Mouse (Mus musculus) midbrain, embryonic 12.5 days (tissue): ENCODE measurements around the gene Prkag2. TPM values are rescaled to one million over a fixed set of nuclear protein-coding genes. Genes with fewer than 3 reads are reported as not detected.

ENCODE experiments used
- ATAC-seq: fragments of 200-750 bp; cut with Nextera tagmentation; 2 replicates; pipeline ENCODE4 v1.8.0; 2017; ENCODE audit warnings: low read depth, moderate TSS enrichment, moderate library complexity; ENCODE audit not compliant: low FRiP score
- H3K27ac ChIP-seq: fragments of 300-500 bp; sonication (generic); replicated peaks from 2 replicates; pipeline ENCODE4 v1.5.1; 2016; ENCODE audit warnings: mild to moderate bottlenecking
- H3K27me3 ChIP-seq: fragments of 300-500 bp; sonication (generic); 2 replicates; pipeline ENCODE4 v1.6.1; 2016; ENCODE audit warnings: mild to moderate bottlenecking
- H3K36me3 ChIP-seq: fragments of 300-500 bp; sonication (generic); 2 replicates; pipeline ENCODE4 v1.6.1; 2016
- H3K4me1 ChIP-seq: fragments of 300-500 bp; sonication (generic); 2 replicates; pipeline ENCODE4 v1.6.1; 2016
- H3K4me2 ChIP-seq: fragments of 300-500 bp; sonication (generic); replicated peaks from 2 replicates; pipeline ENCODE4 v1.6.1; 2016; ENCODE audit warnings: mild to moderate bottlenecking, moderate library complexity
- H3K4me3 ChIP-seq: fragments of 300-500 bp; sonication (generic); 2 replicates; pipeline ENCODE4 v1.5.1; 2016; ENCODE audit warnings: mild to moderate bottlenecking
- H3K9ac ChIP-seq: fragments of 300-500 bp; sonication (generic); replicated peaks from 2 replicates; pipeline ENCODE4 v1.6.1; 2016; ENCODE audit warnings: mild to moderate bottlenecking, moderate library complexity
- H3K9me3 ChIP-seq: fragments of 300-500 bp; sonication (generic); 2 replicates; pipeline ENCODE4 v1.6.1; 2016; ENCODE audit warnings: mild to moderate bottlenecking
- WGBS: fragments of 180-500 bp; shearing (Covaris S2); methylation state at CpG from one replicate; pipeline ENCODE4 v1.1.7; 2016; 5-methylcytosine and 5-hydroxymethylcytosine counted together
- polyA plus RNA-seq: library from polyadenylated mRNA; unstranded; fragments of >200 nt; fragmentation: Nextera tagmentation; extraction: Ambion mirVana; gene quantifications from 2 replicates; pipeline ENCODE4 v1.2.1, GENCODE M21; 2016

The Prkag2 gene
- polyA plus RNA-seq, 1 experiment from 2014 or later: 56.2 TPM

- Histone ChIP-seq H3K4me1 (peaks cover 24% of the 10 kb centered on the region), H3K27me3 (peaks cover 59% of the 10 kb centered on the region), H3K9ac (peak overlapping the region; percentile 59; the same call in 1 of the 2 replicates), H3K27ac (no peak overlapping the region), H3K4me3 (peak overlapping the region; percentile 59), H3K36me3 (no peaks in the 10 kb centered on the region), H3K4me2 (peak overlapping the region; percentile 99), H3K9me3 (no peaks in the 10 kb centered on the region)
- peak; percentile 39 for ATAC-seq
- WGBS: under 1% methylated on average over 25 of the region's 25 CpGs
These were observed 683 bp upstream of the Prkag2 start for GRCm38 (mm10) chr5:25101126-25101523.

- peaks cover 59% of the 10 kb centered on the region for H3K27me3 ChIP-seq
- 1% methylated on average over 26 of the region's 26 CpGs for WGBS
- peak overlapping the region; percentile 59 for H3K4me3 ChIP-seq
- H3K9ac ChIP-seq: 0 out of 2 replicates have a peak overlapping the region, but pooled peaks have one; percentile 59
- H3K36me3 ChIP-seq: no peaks in the 10 kb centered on the region
- no peak overlapping the region for H3K27ac ChIP-seq
- peaks cover 24% of the 10 kb centered on the region for H3K4me1 ChIP-seq
- no peak for ATAC-seq
- peak overlapping the region; percentile 99 for H3K4me2 ChIP-seq
- no peaks in the 10 kb centered on the region for H3K9me3 ChIP-seq
These were observed 306 bp downstream of the Prkag2 start for GRCm38 (mm10) chr5:25100157-25100515.

GRCm38 (mm10) chr5:25099367-25100156 lies 880 bp downstream of the Prkag2 start:
- Histone ChIP-seq H3K9me3 (no peaks in the 10 kb centered on the region), H3K36me3 (no peaks in the 10 kb centered on the region), H3K4me1 (peaks cover 24% of the 10 kb centered on the region), H3K27me3 (peaks cover 59% of the 10 kb centered on the region), H3K4me3 (peak overlapping the region; percentile 59), H3K4me2 (peak overlapping the region; percentile 99), H3K9ac (peak overlapping the region; percentile 28; the same call in 1 of the 2 replicates), H3K27ac (no peak overlapping the region)
- 1% methylated on average over 45 of the region's 45 CpGs for WGBS
- ATAC-seq: peak; percentile 59

DNA sequence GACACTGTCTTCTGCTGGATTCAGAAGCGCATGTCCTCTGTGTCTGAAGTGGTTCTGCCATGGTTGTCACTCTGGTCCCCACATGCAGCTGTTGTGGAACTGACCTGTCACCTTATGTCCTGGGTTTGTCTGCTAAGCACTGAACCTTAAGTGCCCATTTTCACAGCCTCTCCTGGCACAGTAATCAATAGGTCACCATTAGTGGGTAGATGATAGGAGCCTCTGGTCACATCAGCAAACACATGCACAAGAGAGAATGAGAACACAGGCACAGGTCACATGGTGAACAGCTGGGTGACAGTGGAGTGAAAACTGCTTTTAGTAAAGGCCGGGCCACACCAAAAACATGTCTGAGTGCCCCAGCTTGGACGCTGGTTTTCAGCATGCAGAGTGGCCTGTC lies 2.6 kb downstream of the Prkag2 start:
- no peaks in the 10 kb centered on the region for H3K36me3 ChIP-seq
- ATAC-seq: no peak
- H3K9me3 ChIP-seq: no peaks in the 10 kb centered on the region
- 75% methylated on average over 3 of the region's 3 CpGs for WGBS
- peaks cover 24% of the 10 kb centered on the region for H3K4me1 ChIP-seq
- H3K4me2 ChIP-seq: no peak overlapping the region
- H3K4me3 ChIP-seq: no peak overlapping the region
- H3K27ac ChIP-seq: no peak overlapping the region
- H3K9ac ChIP-seq: no peak overlapping the region
- H3K27me3 ChIP-seq: peaks cover 56% of the 10 kb centered on the region

DNA sequence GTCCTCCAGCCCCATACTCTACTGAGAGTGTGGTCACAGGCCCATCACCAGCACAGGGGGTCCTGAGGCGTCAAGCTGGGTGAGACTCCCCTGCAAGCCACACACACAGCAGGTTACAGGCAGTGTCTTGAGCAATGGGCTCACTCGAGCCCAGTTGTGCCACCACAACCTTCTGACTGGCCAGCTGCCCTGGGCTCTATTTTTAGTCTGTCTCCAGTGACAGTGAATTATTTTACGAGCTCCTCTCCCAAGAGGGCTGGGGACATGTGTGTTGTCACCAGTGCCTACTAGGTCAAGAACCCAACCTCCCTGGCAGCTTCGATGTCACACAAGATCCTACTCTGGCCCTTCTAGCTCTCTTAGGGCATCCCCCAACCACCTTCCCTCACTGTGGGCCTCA lies 4.0 kb downstream of the Prkag2 start:
- H3K4me1 ChIP-seq: peaks cover 23% of the 10 kb centered on the region
- 84% methylated on average over 4 of the region's 4 CpGs for WGBS
- peaks cover 41% of the 10 kb centered on the region for H3K27me3 ChIP-seq
- H3K4me2 ChIP-seq: no peak overlapping the region
- H3K9ac ChIP-seq: no peak overlapping the region
- no peak overlapping the region for H3K27ac ChIP-seq
- H3K4me3 ChIP-seq: no peak overlapping the region
- H3K9me3 ChIP-seq: no peaks in the 10 kb centered on the region
- ATAC-seq: no peak
- H3K36me3 ChIP-seq: no peaks in the 10 kb centered on the region

DNA sequence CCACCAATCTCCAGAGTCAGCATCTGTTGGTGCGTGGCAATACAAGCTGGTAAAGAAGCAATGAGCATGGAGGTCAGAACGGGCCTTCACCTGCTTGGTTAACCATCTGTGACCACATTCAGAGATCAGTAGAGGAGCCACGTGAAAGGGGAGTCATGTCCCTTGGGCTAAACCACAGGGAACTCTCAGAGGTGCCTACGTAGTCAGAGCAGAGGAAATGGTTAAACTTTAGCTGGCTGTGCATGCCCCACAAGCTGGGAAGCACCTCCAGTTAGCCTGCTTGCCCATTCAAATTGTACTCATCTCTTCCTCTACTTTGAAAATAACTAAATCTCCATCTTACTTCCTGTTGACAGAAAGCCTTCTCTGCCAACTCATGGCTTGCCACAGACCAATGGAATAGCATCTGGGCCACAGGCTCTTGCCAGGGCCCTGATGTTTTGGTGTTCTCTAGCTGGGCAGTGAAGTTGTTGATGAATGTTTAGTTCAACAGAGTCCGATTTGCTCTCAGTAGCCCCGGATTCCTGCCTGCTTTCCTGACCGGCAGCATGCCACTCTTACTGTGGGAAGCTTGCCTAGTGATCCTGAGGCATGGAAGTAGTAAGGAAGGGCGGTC lies 7.7 kb downstream of the Prkag2 start:
- no peak for ATAC-seq
- H3K9ac ChIP-seq: no peak overlapping the region
- H3K4me1 ChIP-seq: no peaks in the 10 kb centered on the region
- no peaks in the 10 kb centered on the region for H3K36me3 ChIP-seq
- no peak overlapping the region for H3K4me2 ChIP-seq
- peaks cover 5% of the 10 kb centered on the region for H3K27me3 ChIP-seq
- H3K4me3 ChIP-seq: no peak overlapping the region
- 70% methylated on average over 8 of the region's 8 CpGs for WGBS
- H3K9me3 ChIP-seq: no peaks in the 10 kb centered on the region
- no peak overlapping the region for H3K27ac ChIP-seq

DNA sequence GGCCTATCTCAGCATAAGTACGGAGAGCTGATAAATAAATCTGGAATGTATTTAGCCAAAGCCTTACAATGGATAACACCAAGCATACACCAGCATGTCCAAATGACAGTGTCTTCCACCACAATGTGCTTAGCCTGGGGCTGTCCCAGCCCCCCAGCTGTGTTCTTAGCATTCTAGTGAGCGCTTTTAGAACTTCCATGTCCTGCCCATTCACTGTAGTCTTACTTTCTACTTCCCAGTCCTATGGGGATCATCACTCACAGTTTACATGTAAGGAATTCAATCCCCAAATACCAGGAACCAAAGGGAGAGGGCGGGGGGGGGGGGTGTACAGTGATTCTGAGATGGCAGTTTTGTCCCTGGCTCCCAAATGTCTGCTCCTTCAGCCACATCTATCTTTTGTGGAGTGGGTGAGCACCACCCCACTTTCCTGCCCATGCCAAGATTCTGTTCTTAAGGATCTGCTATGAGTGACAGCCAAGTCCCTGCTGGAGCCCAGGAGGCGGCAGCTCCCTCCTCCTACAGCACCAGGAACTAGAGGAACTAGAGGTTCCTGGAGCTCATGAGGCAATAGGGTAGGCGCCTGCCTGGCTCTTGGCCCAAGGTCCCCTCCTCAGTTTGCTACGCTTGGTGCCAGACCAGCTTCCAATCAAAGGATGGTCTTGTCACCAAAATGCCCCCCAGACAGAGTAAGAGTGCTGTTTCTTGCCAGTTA lies 11.0 kb downstream of the Prkag2 start:
- no peak for ATAC-seq
- WGBS: 81% methylated on average over 6 of the region's 6 CpGs
- H3K4me3 ChIP-seq: no peak overlapping the region
- no peaks in the 10 kb centered on the region for H3K36me3 ChIP-seq
- H3K9ac ChIP-seq: no peak overlapping the region
- H3K4me1 ChIP-seq: no peaks in the 10 kb centered on the region
- no peak overlapping the region for H3K27ac ChIP-seq
- no peak overlapping the region for H3K4me2 ChIP-seq
- no peaks in the 10 kb centered on the region for H3K27me3 ChIP-seq
- no peaks in the 10 kb centered on the region for H3K9me3 ChIP-seq

GRCm38 (mm10) chr5:25088633-25089032 lies 11.8 kb downstream of the Prkag2 start:
- Histone ChIP-seq H3K4me3 (no peak overlapping the region), H3K9ac (no peak overlapping the region), H3K27ac (no peak overlapping the region), H3K36me3 (no peaks in the 10 kb centered on the region), H3K4me1 (no peaks in the 10 kb centered on the region), H3K27me3 (no peaks in the 10 kb centered on the region), H3K4me2 (no peak overlapping the region), H3K9me3 (no peaks in the 10 kb centered on the region)
- WGBS: 74% methylated on average over 4 of the region's 4 CpGs
- no peak for ATAC-seq

DNA sequence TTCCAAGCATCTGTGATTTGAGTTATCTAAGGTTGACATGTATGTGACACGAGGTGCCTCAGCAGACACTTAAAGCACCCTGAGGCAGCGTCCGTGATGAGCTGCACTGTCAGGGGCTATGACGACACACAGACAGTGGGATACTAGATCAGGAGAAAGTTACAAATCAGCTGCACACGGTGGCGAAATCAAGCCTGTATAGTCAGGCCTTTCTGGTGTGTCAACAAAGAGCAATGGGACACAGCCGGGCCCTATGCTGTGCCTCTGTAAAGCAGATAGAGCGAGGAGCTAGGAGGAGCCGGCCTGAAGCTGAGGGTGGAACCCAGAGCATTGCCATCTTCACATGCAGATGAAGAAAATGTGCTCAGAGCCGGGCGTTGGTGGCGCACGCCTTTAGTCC lies 12.3 kb downstream of the Prkag2 start:
- WGBS: 90% methylated on average over 13 of the region's 13 CpGs
- H3K27me3 ChIP-seq: no peaks in the 10 kb centered on the region
- ATAC-seq: no peak
- H3K9ac ChIP-seq: no peak overlapping the region
- no peaks in the 10 kb centered on the region for H3K36me3 ChIP-seq
- no peak overlapping the region for H3K27ac ChIP-seq
- H3K4me2 ChIP-seq: no peak overlapping the region
- no peak overlapping the region for H3K4me3 ChIP-seq
- H3K9me3 ChIP-seq: no peaks in the 10 kb centered on the region
- H3K4me1 ChIP-seq: no peaks in the 10 kb centered on the region

DNA sequence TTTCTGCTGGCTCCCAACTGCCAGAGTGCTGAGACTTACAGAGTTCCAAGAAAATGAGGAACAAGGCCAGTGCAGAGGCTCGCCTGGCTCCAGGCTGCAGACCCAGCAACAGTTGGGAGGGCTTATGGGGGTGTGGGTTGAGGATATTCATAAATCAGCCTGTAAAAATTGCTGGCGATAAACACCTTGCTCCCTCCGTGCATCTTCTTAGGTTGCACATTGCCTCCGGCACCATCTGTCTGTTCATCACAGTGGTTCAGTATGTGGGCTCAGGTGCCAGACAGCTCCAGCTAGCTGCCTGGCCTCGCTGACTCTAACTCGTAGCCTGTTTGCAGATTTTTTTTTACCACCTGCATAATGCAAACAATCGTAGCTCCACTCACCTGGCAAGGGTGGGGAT lies 13.4 kb downstream of the Prkag2 start:
- WGBS: 87% methylated on average over 7 of the region's 7 CpGs
- Histone ChIP-seq H3K27me3 (no peaks in the 10 kb centered on the region), H3K4me2 (no peak overlapping the region), H3K36me3 (no peaks in the 10 kb centered on the region), H3K4me3 (no peak overlapping the region), H3K9ac (no peak overlapping the region), H3K27ac (no peak overlapping the region), H3K4me1 (no peaks in the 10 kb centered on the region), H3K9me3 (no peaks in the 10 kb centered on the region)
- ATAC-seq: no peak

- no peak overlapping the region for H3K4me2 ChIP-seq
- H3K4me3 ChIP-seq: no peak overlapping the region
- no peaks in the 10 kb centered on the region for H3K9me3 ChIP-seq
- no peak overlapping the region for H3K27ac ChIP-seq
- ATAC-seq: no peak
- H3K27me3 ChIP-seq: no peaks in the 10 kb centered on the region
- 68% methylated on average over 4 of the region's 4 CpGs for WGBS
- no peaks in the 10 kb centered on the region for H3K4me1 ChIP-seq
- no peaks in the 10 kb centered on the region for H3K36me3 ChIP-seq
- H3K9ac ChIP-seq: no peak overlapping the region
These were observed 14.2 kb downstream of the Prkag2 start for GRCm38 (mm10) chr5:25086234-25086633.

DNA sequence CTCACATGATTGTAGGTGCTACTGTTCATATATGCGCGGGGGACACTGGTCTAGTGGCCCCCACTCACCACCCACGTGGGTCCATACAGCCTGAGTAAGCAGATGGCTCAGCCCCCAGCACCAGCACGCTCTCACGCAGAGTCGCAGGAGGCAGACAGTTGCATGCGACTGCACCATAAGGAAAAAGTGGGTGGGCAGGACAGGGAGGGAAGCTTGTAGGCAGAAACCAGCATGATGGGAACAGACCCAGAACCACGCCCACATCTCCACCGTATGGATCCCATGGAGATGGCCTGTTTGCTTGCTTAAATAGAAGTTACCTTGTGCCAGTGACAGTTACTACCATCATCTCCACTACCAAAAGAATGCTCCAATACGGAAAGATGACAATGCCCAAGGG lies 15.3 kb downstream of the Prkag2 start:
- Histone ChIP-seq H3K27ac (no peak overlapping the region), H3K27me3 (no peaks in the 10 kb centered on the region), H3K36me3 (no peaks in the 10 kb centered on the region), H3K9me3 (no peaks in the 10 kb centered on the region), H3K4me3 (no peak overlapping the region), H3K4me1 (no peaks in the 10 kb centered on the region), H3K9ac (no peak overlapping the region), H3K4me2 (no peak overlapping the region)
- ATAC-seq: no peak
- 87% methylated on average over 10 of the region's 10 CpGs for WGBS
